Mouse (Mus musculus): ENCODE results near the gene Pttg1.

GRCm38 (mm10) chr11:43408888-43409287, 17.2 kb downstream of the Pttg1 start:
- TF ChIP-seq CTCF (IDR thresholded peaks at IDR 0.05; ENCODE audit: borderline replicate concordance, insufficient read depth, low read depth, low read length), result no peak
- TF ChIP-seq POLR2A (IDR thresholded peaks at IDR 0.05; ENCODE audit: borderline replicate concordance, insufficient read depth, low read length), result no peak

All from cerebellum, adult 2 months (tissue).